Mouse (Mus musculus): ENCODE measurements around the gene Rgl2. TPM values are rescaled to one million over a fixed set of nuclear protein-coding genes. Genes with fewer than 3 reads are reported as not detected.
"Not testable (repeated sequence)": the region's sequence is repeated elsewhere in the genome, so short reads cannot be mapped to it uniquely, and the experiment has no call there.

Gene Rgl2
- polyA plus RNA-seq, 1 experiment from 2014 or later = 28.2 TPM

GRCm38 (mm10) chr17:33950131-33950625 lies 20.8 kb downstream of the Rgl2 start:
- no peak for ATAC-seq (ENCODE audit: low FRiP score, low TSS enrichment)
- Histone ChIP-seq H3K27me3 (ENCODE audit: control insufficient read depth, insufficient read depth, low read length) (no peaks in the 10 kb centered on the region), H3K9me3 (ENCODE audit: control insufficient read depth, low read length) (no peaks in the 10 kb centered on the region), H3K27ac (ENCODE audit: low read depth, low read length) (peak overlapping the region; percentile 92; the same call in 1 of the 2 replicates), H3K36me3 (ENCODE audit: control insufficient read depth, insufficient read depth, low read length) (peaks cover 69% of the 10 kb centered on the region), H3K4me1 (ENCODE audit: control insufficient read depth, insufficient read depth, low read length) (peaks cover 36% of the 10 kb centered on the region), H3K4me2 (replicated peaks; ENCODE audit: low read depth, low read length) (peak overlapping the region; percentile 81), H3K4me3 (ENCODE audit: low read length) (peak overlapping the region; percentile 36), H3K9ac (ENCODE audit: low read depth, low read length) (peak overlapping the region; percentile 65)
- WGBS = 79% methylated on average over 10 of the region's 10 CpGs

GRCm38 (mm10) chr17:33951021-33951946 lies 21.9 kb downstream of the Rgl2 start, which contains the start of gene B3galt4:
Gene B3galt4, minus strand, starts transcription at chr17:33951488.
- Histone ChIP-seq H3K27ac (ENCODE audit: low read depth, low read length) (peak within 1 kb of the TSS; percentile 92), H3K36me3 (ENCODE audit: control insufficient read depth, insufficient read depth, low read length) (peaks cover 60% of the 10 kb centered on the region), H3K9ac (ENCODE audit: low read depth, low read length) (peak within 1 kb of the TSS; percentile 65), H3K27me3 (ENCODE audit: control insufficient read depth, insufficient read depth, low read length) (no peaks in the 10 kb centered on the region), H3K4me1 (ENCODE audit: control insufficient read depth, insufficient read depth, low read length) (peaks cover 36% of the 10 kb centered on the region), H3K9me3 (ENCODE audit: control insufficient read depth, low read length) (no peaks in the 10 kb centered on the region), H3K4me3 (ENCODE audit: low read length) (peak within 1 kb of the TSS; percentile 36), H3K4me2 (replicated peaks; ENCODE audit: low read depth, low read length) (peak within 1 kb of the TSS; percentile 81)
- ATAC-seq (ENCODE audit: low FRiP score, low TSS enrichment) = peak; percentile 84
- 1% methylated on average over 41 of the region's 45 CpGs for WGBS

GRCm38 (mm10) chr17:33952015-33952414 lies 22.7 kb downstream of the Rgl2 start:
- peaks cover 60% of the 10 kb centered on the region for H3K36me3 ChIP-seq (ENCODE audit: control insufficient read depth, insufficient read depth, low read length)
- not testable (repeated sequence) for H3K27ac ChIP-seq (ENCODE audit: low read depth, low read length)

GRCm38 (mm10) chr17:33952879-33953278 lies 23.5 kb downstream of the Rgl2 start:
- Histone ChIP-seq H3K4me1 (ENCODE audit: control insufficient read depth, insufficient read depth, low read length) (peaks cover 39% of the 10 kb centered on the region), H3K4me2 (replicated peaks; ENCODE audit: low read depth, low read length) (peak overlapping the region; percentile 89; the same call in 1 of the 2 replicates), H3K27ac (ENCODE audit: low read depth, low read length) (0 out of 2 replicates have a peak overlapping the region, but pooled peaks have one; percentile 2), H3K9ac (ENCODE audit: low read depth, low read length) (peak overlapping the region; percentile 95; the same call in 1 of the 2 replicates), H3K36me3 (ENCODE audit: control insufficient read depth, insufficient read depth, low read length) (peaks cover 54% of the 10 kb centered on the region), H3K9me3 (ENCODE audit: control insufficient read depth, low read length) (no peaks in the 10 kb centered on the region), H3K4me3 (ENCODE audit: low read length) (peak overlapping the region; percentile 80; the same call in 1 of the 2 replicates), H3K27me3 (ENCODE audit: control insufficient read depth, insufficient read depth, low read length) (no peaks in the 10 kb centered on the region)
- no peak for ATAC-seq (ENCODE audit: low FRiP score, low TSS enrichment)
- 83% methylated on average over 4 of the region's 4 CpGs for WGBS

More at GRCm38 (mm10) chr17:33952015-33952414, 22.7 kb downstream of the Rgl2 start:
- H3K4me3 ChIP-seq (ENCODE audit: low read length) = peak overlapping the region; percentile 36; the same call in 1 of the 2 replicates
- not testable (repeated sequence) for H3K9me3 ChIP-seq (ENCODE audit: control insufficient read depth, low read length); ATAC-seq (ENCODE audit: low FRiP score, low TSS enrichment); H3K27me3 ChIP-seq (ENCODE audit: control insufficient read depth, insufficient read depth, low read length)
- peaks cover 39% of the 10 kb centered on the region for H3K4me1 ChIP-seq (ENCODE audit: control insufficient read depth, insufficient read depth, low read length)
- peak overlapping the region; percentile 65; the same call in 1 of the 2 replicates for H3K9ac ChIP-seq (ENCODE audit: low read depth, low read length)
- peak overlapping the region; percentile 81 for H3K4me2 ChIP-seq (replicated peaks; ENCODE audit: low read depth, low read length)
- 68% methylated on average over 13 of the region's 13 CpGs for WGBS

- Histone ChIP-seq H3K27ac (ENCODE audit: low read depth, low read length) (no peak overlapping the region; the same call in 1 of the 2 replicates), H3K36me3 (ENCODE audit: control insufficient read depth, insufficient read depth, low read length) (peaks cover 52% of the 10 kb centered on the region), H3K27me3 (ENCODE audit: control insufficient read depth, insufficient read depth, low read length) (no peaks in the 10 kb centered on the region), H3K4me2 (replicated peaks; ENCODE audit: low read depth, low read length) (peak overlapping the region; percentile 89), H3K9ac (ENCODE audit: low read depth, low read length) (peak overlapping the region; percentile 95; the same call in 1 of the 2 replicates), H3K4me3 (ENCODE audit: low read length) (peak overlapping the region; percentile 80; the same call in 1 of the 2 replicates), H3K4me1 (ENCODE audit: control insufficient read depth, insufficient read depth, low read length) (peaks cover 39% of the 10 kb centered on the region), H3K9me3 (ENCODE audit: control insufficient read depth, low read length) (no peaks in the 10 kb centered on the region)
- 92% methylated on average over 3 of the region's 3 CpGs for WGBS
- no peak for ATAC-seq (ENCODE audit: low FRiP score, low TSS enrichment)
Measured at GRCm38 (mm10) chr17:33953310-33953709, 24.0 kb downstream of the Rgl2 start.

GRCm38 (mm10) chr17:33953961-33954565 lies 24.7 kb downstream of the Rgl2 start:
- Histone ChIP-seq H3K9me3 (ENCODE audit: control insufficient read depth, low read length) (no peaks in the 10 kb centered on the region), H3K4me1 (ENCODE audit: control insufficient read depth, insufficient read depth, low read length) (peaks cover 39% of the 10 kb centered on the region), H3K36me3 (ENCODE audit: control insufficient read depth, insufficient read depth, low read length) (peaks cover 46% of the 10 kb centered on the region), H3K27ac (ENCODE audit: low read depth, low read length) (peak overlapping the region; percentile 91; the same call in 1 of the 2 replicates), H3K27me3 (ENCODE audit: control insufficient read depth, insufficient read depth, low read length) (no peaks in the 10 kb centered on the region), H3K9ac (ENCODE audit: low read depth, low read length) (peak overlapping the region; percentile 95), H3K4me3 (ENCODE audit: low read length) (peak overlapping the region; percentile 80), H3K4me2 (replicated peaks; ENCODE audit: low read depth, low read length) (peak overlapping the region; percentile 89)
- WGBS = 47% methylated on average over 5 of the region's 5 CpGs
- no peak for ATAC-seq (ENCODE audit: low FRiP score, low TSS enrichment)

- Histone ChIP-seq H3K4me3 (ENCODE audit: low read length) (peak overlapping the region; percentile 80), H3K4me1 (ENCODE audit: control insufficient read depth, insufficient read depth, low read length) (peaks cover 39% of the 10 kb centered on the region), H3K9me3 (ENCODE audit: control insufficient read depth, low read length) (no peaks in the 10 kb centered on the region), H3K27me3 (ENCODE audit: control insufficient read depth, insufficient read depth, low read length) (no peaks in the 10 kb centered on the region), H3K9ac (ENCODE audit: low read depth, low read length) (peak overlapping the region; percentile 95), H3K36me3 (ENCODE audit: control insufficient read depth, insufficient read depth, low read length) (peaks cover 47% of the 10 kb centered on the region), H3K4me2 (replicated peaks; ENCODE audit: low read depth, low read length) (peak overlapping the region; percentile 89), H3K27ac (ENCODE audit: low read depth, low read length) (peak overlapping the region; percentile 91)
- peak; percentile 10 for ATAC-seq (ENCODE audit: low FRiP score, low TSS enrichment)
- under 1% methylated on average over 33 of the region's 33 CpGs for WGBS
Measured at GRCm38 (mm10) chr17:33954646-33955554, 25.6 kb downstream of the Rgl2 start.
